Mouse (Mus musculus) granulocyte monocyte progenitor cell, adult 5-6 weeks (primary cell): ENCODE measurements around the gene Asb17. TPM values are rescaled to one million over a fixed set of nuclear protein-coding genes. Genes with fewer than 3 reads are reported as not detected.

Source experiments
- ATAC-seq: replicated peaks from 2 replicates; pipeline ENCODE4 v1.8.0; 2016; ENCODE audit warnings: mild to moderate bottlenecking, moderate TSS enrichment, inconsistent platforms; ENCODE audit not compliant: poor library complexity, severe bottlenecking
- total RNA-seq, 2 experiments: library from RNA; stranded (forward) in 1 of 2; stranded (reverse) in 1 of 2; fragments of 200-712, 200-1000 nt in 1 of 2; fragments of >200 nt in 1 of 2; fragmentation: Nextera tagmentation in 1 of 2; gene quantifications; 2 replicates each; pipeline ENCODE4 v1.2.3; 2014 to 2017

Gene Asb17
- total RNA-seq, 2 experiments from 2014 or later, result not detected

DNA sequence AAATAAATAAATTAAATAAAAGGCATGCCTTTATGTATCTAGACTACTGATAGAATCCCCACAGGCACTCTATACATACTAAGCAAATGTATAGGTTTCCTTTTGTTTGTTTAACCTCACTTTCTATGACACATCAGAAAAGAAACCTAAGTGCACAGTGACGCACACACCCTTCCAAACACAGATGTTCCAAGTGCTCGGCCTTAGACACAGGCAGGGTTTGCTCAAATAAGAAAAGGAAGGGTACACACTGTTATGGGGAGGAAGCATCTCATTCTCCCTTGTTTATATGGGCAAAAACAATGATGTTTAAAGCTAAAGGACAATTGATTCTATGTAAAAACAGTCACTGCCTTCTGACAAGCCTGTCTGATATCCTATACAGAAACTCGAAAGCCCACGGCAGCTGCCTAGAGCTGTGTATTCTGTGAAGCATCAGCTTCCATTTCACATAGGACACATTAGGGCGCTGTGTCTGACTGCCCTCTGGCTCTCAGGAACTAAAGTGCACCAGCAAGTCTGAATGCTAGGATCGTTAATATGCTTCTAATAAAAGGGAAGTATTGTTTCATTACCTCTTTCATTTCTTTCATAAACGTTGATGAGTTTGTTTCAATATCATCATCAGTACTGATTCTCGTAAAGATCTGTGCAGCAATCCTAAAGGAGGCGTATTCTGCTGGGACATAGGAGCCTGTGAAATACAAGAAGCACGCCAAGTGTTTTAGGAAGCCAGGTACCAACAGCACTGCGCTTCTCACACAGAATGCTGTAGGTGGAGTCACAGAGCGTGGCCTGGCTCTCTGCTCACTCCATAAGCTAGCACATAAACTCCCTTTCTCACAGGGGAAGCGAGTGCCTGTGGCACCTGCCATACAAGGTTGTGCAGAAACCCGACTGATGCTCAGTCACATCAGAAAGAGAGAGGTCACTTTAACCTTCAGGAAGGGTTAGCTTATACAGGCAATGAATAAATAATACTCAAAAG lies 23.4 kb downstream of the Asb17 start:
- peak; percentile 26; the same call in 1 of the 2 replicates for ATAC-seq

DNA sequence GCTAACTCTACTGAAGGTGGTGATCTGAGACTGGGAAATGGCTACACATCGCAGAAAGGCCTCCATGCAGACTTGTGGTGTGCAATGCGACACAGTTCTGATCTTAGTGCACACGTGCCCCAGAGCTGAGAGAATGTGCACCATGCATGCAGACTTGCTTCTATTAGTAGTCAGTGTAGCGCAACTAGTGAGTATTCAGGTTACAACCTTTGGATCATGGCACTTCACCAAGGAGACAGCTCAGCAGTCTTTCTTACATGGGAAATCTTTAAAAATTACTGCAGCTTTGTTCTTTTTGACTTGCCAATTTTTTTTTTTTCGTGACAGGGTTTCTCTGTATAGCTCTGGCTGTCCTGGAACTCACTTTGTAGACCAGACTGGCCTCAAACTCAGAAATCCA lies 27.4 kb downstream of the Asb17 start:
- no peak for ATAC-seq

DNA sequence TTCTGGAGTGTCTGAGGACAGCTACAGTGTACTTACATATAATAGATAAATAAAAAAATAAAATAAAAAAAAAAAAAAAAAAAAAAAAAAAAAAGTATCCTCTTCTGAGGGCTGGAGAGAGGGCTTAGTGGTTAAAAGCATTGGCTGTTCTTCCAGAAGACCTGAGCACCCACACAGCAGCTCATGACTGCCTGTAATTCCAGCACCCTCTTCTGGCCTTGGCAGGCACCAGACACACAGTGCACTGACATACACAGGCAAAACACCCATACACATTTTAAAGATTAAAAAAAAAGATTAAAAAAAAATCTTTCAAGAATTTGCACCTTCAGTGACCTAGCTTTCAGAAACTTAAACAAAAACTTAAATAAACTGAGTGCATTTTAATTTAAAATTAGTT lies 42.3 kb downstream of the Asb17 start:
- ATAC-seq, result no peak

DNA sequence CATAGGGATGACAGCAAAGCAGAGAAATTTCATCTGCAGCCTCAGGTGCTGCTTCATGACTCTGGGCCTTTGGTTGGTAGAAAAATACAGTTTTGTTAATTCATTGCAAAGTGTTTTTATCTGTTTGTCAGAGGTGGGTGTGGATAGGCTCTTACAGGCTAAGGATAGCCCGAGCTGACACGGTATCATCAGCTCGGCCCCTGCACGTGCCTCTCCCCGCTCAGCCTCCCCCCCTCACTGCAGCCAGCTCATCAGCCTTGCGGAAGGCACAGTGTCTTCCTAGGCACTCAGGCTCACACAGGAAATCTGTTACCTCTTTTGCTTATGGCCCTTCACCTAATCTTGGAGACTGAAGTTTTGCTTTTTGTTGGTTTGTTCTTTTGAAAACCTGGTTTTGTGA lies 44.1 kb downstream of the Asb17 start:
- ATAC-seq, result no peak

DNA sequence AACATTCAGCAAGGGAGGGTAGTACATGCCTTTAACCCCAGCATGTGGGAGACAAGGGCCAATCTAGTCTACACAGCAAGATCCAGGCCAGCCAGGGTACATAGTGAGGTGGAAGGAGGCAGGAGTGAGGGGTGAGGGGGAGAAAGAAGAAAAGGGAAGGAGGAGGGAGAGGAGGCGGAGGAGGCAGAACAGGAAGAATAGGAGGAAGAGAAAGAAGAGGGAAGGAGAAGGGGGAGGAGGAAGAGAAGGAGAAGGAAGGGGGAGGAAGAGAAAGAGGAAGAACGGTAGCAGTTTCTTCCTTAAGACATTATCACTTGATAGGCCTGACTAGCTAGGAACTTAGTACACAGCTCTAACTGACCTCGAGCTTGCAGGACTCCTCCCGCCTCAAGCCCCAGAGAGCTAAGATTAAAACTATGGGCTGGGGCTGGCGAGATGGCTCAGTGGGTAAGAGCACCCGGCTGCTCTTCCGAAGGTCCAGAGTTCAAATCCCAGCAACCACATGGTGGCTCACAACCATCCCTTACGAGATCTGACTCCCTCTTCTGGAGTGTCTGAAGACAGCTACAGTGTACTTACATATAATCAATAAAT lies 45.3 kb downstream of the Asb17 start:
- peak; percentile 92 for ATAC-seq

DNA sequence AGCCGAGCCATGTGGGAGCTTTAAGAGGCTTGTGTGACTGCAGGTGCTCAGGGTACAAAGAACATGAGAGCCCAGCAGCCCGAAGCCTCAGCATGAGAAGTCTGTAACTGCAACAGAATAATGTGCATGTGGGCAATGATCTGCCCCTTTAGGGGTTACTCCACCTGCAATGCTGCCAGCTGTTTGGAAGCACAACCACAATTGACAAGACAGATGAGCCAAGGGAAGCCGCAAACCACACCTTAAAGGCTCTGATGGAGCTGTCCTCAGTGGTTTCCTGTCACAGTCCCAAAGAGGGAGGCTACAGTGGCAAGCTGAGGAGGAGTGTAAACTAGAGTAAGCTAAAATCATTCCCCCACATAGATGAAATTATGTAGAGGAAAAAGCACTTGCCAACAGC lies 51.4 kb downstream of the Asb17 start:
- ATAC-seq, result peak; percentile 96

DNA sequence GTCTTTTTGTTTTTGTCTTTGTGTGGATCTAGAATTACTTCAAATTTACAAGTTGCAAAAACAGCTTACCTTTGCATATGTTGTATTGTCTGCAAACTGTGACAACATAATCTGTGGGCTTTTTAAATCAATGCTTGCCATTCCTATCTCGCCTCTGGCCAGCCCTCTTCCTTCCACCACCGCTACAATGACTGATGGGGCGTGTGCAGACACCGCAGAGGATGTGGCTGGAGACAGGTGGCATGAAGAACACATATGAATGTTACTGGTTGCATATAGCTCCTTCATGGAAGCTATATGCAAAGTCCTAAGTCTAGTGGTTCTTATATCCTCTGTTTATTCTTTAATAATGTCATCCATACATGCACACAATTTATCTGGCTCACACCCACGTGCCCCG lies 53.2 kb downstream of the Asb17 start:
- peak; percentile 52; the same call in 1 of the 2 replicates for ATAC-seq

DNA sequence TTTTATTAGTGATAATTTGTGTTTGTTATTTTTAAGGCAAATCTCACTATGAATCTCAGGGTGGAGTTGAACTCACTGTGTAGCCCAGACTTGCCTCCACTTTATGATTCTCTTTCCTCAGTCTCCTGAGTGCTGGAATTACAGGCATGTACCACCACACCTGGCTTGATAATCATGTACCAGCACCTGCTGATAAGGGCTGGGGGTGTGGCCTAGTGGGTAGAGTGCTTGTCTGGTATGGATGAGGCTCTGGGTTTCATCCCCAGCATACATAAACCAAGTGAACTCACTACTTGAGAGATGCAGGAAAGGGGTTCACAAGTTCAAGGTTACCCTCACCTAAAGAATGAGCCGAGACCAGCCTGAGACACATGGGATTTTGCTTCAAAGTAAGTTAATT lies 57.9 kb downstream of the Asb17 start:
- no peak for ATAC-seq

DNA sequence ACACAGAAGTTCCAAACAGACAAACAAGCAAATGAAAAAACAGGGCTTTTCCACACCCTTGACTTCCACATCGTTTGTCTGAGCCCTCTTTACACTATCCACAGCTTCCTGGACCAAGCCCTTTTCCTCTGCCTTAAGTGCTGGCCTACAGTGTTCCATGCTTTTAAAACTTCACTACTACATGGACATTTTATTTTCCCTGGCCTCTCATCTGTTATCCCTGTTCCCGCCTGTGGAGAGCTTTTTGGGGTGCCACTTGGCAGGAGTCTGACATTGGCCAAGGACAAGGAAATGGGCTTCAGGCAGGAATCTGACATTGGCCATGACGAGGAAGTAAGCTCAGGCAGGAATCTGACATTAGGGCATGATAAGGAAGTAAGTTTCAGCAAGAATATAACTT lies 58.6 kb downstream of the Asb17 start:
- 0 out of 2 replicates have a peak, but pooled peaks have one; percentile 2 for ATAC-seq

DNA sequence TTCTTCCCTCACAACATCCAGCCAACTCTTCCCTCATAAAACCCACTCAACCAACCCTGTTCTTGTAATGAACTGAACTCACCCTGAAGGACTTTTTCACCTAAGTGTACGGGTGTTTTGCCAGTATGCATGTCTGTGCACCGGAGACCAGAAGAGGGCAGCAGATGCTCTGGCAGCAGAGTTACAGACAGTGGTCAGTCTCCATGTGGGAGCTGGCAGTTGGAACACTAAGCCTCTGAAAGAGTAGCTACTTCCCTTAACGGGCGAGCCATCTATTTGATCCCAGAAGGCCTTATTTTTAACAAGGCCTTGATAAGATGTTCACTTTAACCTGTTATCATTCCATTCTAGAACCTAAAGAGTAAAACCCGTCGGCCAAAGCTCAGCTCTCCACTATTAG lies 60.6 kb downstream of the Asb17 start:
- peak; percentile 91 for ATAC-seq

Other genes starting within 250 kb of the Asb17 start
- 2.6 and 4.2 TPM in 2 replicates for gene St6galnac3, start 119.0 kb upstream of the Asb17 start, total RNA-seq (2014; fragmentation: Nextera tagmentation)
- 0.31 and 0.90 TPM in 2 replicates for gene St6galnac3, start 119.0 kb upstream of the Asb17 start, total RNA-seq (2017)
- not detected in 2 replicates for gene Msh4, start 61.9 kb downstream of the Asb17 start, total RNA-seq (2014; fragmentation: Nextera tagmentation)
- not detected in 2 replicates for gene Msh4, start 61.9 kb downstream of the Asb17 start, total RNA-seq (2017)
- 97.2 and 123 TPM in 2 replicates for gene Rabggtb, start 68.8 kb downstream of the Asb17 start, total RNA-seq (2014; fragmentation: Nextera tagmentation)
- gene Rabggtb, start 68.8 kb downstream of the Asb17 start, total RNA-seq (2017), result 118 and 137 TPM in 2 replicates
- gene Acadm, start 100.4 kb downstream of the Asb17 start, total RNA-seq (2014; fragmentation: Nextera tagmentation), result 73.9 and 78.5 TPM in 2 replicates
- 185 and 291 TPM in 2 replicates for gene Acadm, start 100.4 kb downstream of the Asb17 start, total RNA-seq (2017)
- gene Slc44a5, start 129.2 kb downstream of the Asb17 start, total RNA-seq (2014; fragmentation: Nextera tagmentation), result not detected in 2 replicates
- gene Slc44a5, start 129.2 kb downstream of the Asb17 start, total RNA-seq (2017), result not detected in 2 replicates